Mouse (Mus musculus) erythroblast, embryonic 14.5 days (primary cell): ENCODE results near the gene Dcaf11.

Experiments used
- GATA1 ChIP-seq: IDR thresholded peaks from 2 replicates; pipeline ENCODE4 v1.6.1; 2012; ENCODE audit warnings: low read length, inconsistent platforms, mixed read lengths
- TAL1 ChIP-seq: IDR thresholded peaks from 3 replicates; pipeline ENCODE4 v1.6.1; 2012; ENCODE audit warnings: low read length, inconsistent platforms, mixed read lengths

GRCm38 (mm10) chr14:55575302-55575701 is 15.5 kb downstream of the Dcaf11 start, which contains the start of gene Fitm1:
- no peak for TF ChIP-seq GATA1
- TF ChIP-seq TAL1: no peak
